In the genomic region with DNA sequence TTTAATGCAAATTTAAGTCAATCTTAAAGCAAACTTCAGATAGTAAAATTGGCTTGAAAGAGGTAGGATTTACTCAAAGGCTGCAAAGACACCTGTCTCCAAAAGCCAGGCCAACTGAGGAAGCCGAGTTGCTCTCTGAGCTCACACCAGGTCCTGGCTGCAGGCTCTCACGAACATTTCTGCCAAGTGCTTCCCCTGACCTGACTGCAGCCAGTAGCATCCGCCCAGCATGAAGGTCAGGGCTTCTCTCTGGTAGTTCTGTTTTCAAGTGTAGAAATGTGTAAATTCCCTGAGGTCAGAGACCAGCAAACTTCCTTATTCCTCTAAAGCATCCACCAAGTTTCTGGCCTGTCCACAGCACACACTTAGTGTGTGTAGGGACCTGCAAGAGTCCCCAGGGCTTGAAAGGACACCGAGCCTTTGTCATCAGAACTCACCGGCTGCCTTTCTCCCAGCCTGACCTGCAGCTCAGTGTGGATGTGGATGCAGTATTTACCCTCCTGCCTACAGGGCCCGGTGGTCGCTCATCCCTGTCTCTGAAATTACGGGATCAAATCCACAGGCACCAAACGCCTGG, we compare ENCODE assay signal across 11 mouse cellular contexts. TPM values are rescaled to one million over a fixed set of nuclear protein-coding genes. Genes with fewer than 3 reads are reported as not detected.
DNase-seq lines count a peak whose midpoint lies in the region; ATAC-seq and TF ChIP-seq lines count a peak whose summit lies in the region.
"Had no signal": no experiment of that assay in that cellular context is flagged by ENCODE, and none has a peak within 500 bp of the region (broad histone marks: within the 10 kb centered on the region; RNA-seq: fewer than 3 reads in every experiment).

No protein-coding gene starts in this region.

- H3K9ac ChIP-seq in heart, embryonic 11.5 days (ENCODE audit: low read depth, low read length), result no peak overlapping the region
- no peak overlapping the region for H3K9ac ChIP-seq in forebrain, postnatal 0 days
- H3K9ac ChIP-seq: embryonic facial prominence, embryonic 15.5 days; liver, embryonic 14.5 days had no signal

- no peak overlapping the region for H3K4me2 ChIP-seq in heart, embryonic 11.5 days
- no peak overlapping the region for H3K4me2 ChIP-seq in forebrain, postnatal 0 days (ENCODE audit: low read depth)
- H3K4me2 ChIP-seq: embryonic facial prominence, embryonic 15.5 days had no signal

- no peak overlapping the region for H3K27ac ChIP-seq in heart, embryonic 11.5 days (ENCODE audit: low read depth, low read length)
- peak overlapping the region; percentile 50 for H3K27ac ChIP-seq in forebrain, postnatal 0 days (ENCODE audit: low read depth, low read length)
- H3K27ac ChIP-seq: embryonic facial prominence, embryonic 15.5 days; liver, embryonic 14.5 days had no signal

- ATAC-seq in heart, embryonic 11.5 days (replicated peaks; ENCODE audit: insufficient number of reproducible peaks, low FRiP score, low TSS enrichment), result no peak
- no peak for ATAC-seq in forebrain, postnatal 0 days

- no peaks in the 10 kb centered on the region; the same call in 1 of the 2 replicates for H3K36me3 ChIP-seq in heart, embryonic 11.5 days (ENCODE audit: control insufficient read depth, insufficient read depth, low read length)
- H3K36me3 ChIP-seq in forebrain, postnatal 0 days (ENCODE audit: insufficient read depth), result 0 out of 2 replicates have a peak, but pooled peaks cover 3% of the 10 kb centered on the region
- H3K36me3 ChIP-seq: embryonic facial prominence, embryonic 15.5 days had no signal

- H3K4me1 ChIP-seq in heart, embryonic 11.5 days (ENCODE audit: control insufficient read depth, insufficient read depth, low read length), result peaks cover 23% of the 10 kb centered on the region
- peaks cover 37% of the 10 kb centered on the region for H3K4me1 ChIP-seq in forebrain, postnatal 0 days (ENCODE audit: insufficient read depth)

- H3K27me3 ChIP-seq in heart, embryonic 11.5 days (ENCODE audit: control insufficient read depth, insufficient read depth, low read length), result no peaks in the 10 kb centered on the region
- H3K27me3 ChIP-seq in forebrain, postnatal 0 days (ENCODE audit: insufficient read depth, low read length), result no peaks in the 10 kb centered on the region
- H3K27me3 ChIP-seq: embryonic facial prominence, embryonic 15.5 days had no signal

- no peaks in the 10 kb centered on the region for H3K9me3 ChIP-seq in heart, embryonic 11.5 days (replicated peaks; ENCODE audit: control insufficient read depth, low read length)
- H3K9me3 ChIP-seq in forebrain, postnatal 0 days (ENCODE audit: low read length), result no peaks in the 10 kb centered on the region
- H3K9me3 ChIP-seq: embryonic facial prominence, embryonic 15.5 days; G1E had no signal

- 73% methylated on average over 9 of the region's 9 CpGs for WGBS in heart, embryonic 11.5 days (ENCODE audit: insufficient replicate concordance)
- WGBS in forebrain, postnatal 0 days, result 45% methylated on average over 9 of the region's 9 CpGs

- peak; percentile 30 to 44 for DNase-seq in heart, adult 9 months (ENCODE audit: low spot score in 2 of 2)
- DNase-seq in thymus, postnatal 4 days, result peak; percentile 16
- no peak for DNase-seq in thymus, postnatal 0 days (ENCODE audit: low spot score)
- DNase-seq in forebrain, postnatal 0 days, result no peak
- no peak for DNase-seq in layer of hippocampus, postnatal 25 days (ENCODE audit: extremely low spot score in 1 of 2, low spot score in 1 of 2)
- no peak for DNase-seq in adipocyte (ENCODE audit: low spot score)
- no peak for DNase-seq in urinary bladder, postnatal 36 days (ENCODE audit: low spot score in 2 of 2)

- no peak overlapping the region for H3K4me3 ChIP-seq in heart, embryonic 11.5 days (ENCODE audit: low read depth, low read length)
- no peak overlapping the region for H3K4me3 ChIP-seq in forebrain, postnatal 0 days (ENCODE audit: low read depth, low read length)
- H3K4me3 ChIP-seq: embryonic facial prominence, embryonic 15.5 days had no signal

- no peak for TF ChIP-seq CTCF in forebrain, postnatal 0 days (IDR thresholded peaks at IDR 0.05; ENCODE audit: low read depth)

RNA-seq across cellular contexts. Expression of a gene that starts 44.6 kb away (rescaled TPM):
- polyA plus RNA-seq in heart, embryonic 11.5 days (2014; fragmentation: Nextera tagmentation; extraction: Ambion mirVana), result 27.8 and 35.0 TPM in 2 replicates
- polyA plus RNA-seq in thymus, postnatal 0 days (2015; fragmentation: Nextera tagmentation; extraction: Ambion mirVana), result 126 and 132 TPM in 2 replicates
- total RNA-seq in forebrain, postnatal 0 days (2014; rRNA removed), result 59.3 and 65.0 TPM in 2 replicates
- 32.3 and 37.5 TPM in 2 replicates for polyA plus RNA-seq in forebrain, postnatal 0 days (2015; fragmentation: Nextera tagmentation; extraction: Ambion mirVana)
- total RNA-seq in layer of hippocampus, postnatal 25 days (2021), result 10 to 100 TPM; 28.7 to 33.8 TPM

Comparison
In these comparisons a context has a peak if more than half of its experiments do, and no peak if none do; other contexts are left out.
1. DNase-seq: peak in heart, adult 9 months (2 of 2) and thymus, postnatal 4 days (single experiment); none in thymus, postnatal 0 days (single experiment), forebrain, postnatal 0 days (single experiment), layer of hippocampus, postnatal 25 days (0 of 2), adipocyte (single experiment) and urinary bladder, postnatal 36 days (0 of 2).